Mouse (Mus musculus) lung, postnatal 0 days (tissue): Measurements from ENCODE around the gene Paqr6.
"Not testable (repeated sequence)": the region's sequence is repeated elsewhere in the genome, so short reads cannot be mapped to it uniquely, and the experiment has no call there.

ENCODE experiments used
- CTCF ChIP-seq: IDR thresholded peaks from 2 replicates; pipeline ENCODE4 v1.5.1; 2016; ENCODE audit warnings: antibody characterized with exemption, mild to moderate bottlenecking
- EP300 ChIP-seq: IDR thresholded peaks from 2 replicates; pipeline ENCODE4 v1.6.1; 2016; ENCODE audit warnings: antibody characterized with exemption, mild to moderate bottlenecking, control low read depth

- not testable (repeated sequence) for TF ChIP-seq CTCF, EP300
Observed at GRCm38 (mm10) chr3:88366830-88367428, 2.5 kb downstream of the Paqr6 start.
